Mouse (Mus musculus): ENCODE data around the gene Myrf. TPM values are rescaled to one million over a fixed set of nuclear protein-coding genes. Genes with fewer than 3 reads are reported as not detected.

Gene Myrf
- polyA plus RNA-seq, 1 experiment from 2014 or later: 12.0 TPM

DNA sequence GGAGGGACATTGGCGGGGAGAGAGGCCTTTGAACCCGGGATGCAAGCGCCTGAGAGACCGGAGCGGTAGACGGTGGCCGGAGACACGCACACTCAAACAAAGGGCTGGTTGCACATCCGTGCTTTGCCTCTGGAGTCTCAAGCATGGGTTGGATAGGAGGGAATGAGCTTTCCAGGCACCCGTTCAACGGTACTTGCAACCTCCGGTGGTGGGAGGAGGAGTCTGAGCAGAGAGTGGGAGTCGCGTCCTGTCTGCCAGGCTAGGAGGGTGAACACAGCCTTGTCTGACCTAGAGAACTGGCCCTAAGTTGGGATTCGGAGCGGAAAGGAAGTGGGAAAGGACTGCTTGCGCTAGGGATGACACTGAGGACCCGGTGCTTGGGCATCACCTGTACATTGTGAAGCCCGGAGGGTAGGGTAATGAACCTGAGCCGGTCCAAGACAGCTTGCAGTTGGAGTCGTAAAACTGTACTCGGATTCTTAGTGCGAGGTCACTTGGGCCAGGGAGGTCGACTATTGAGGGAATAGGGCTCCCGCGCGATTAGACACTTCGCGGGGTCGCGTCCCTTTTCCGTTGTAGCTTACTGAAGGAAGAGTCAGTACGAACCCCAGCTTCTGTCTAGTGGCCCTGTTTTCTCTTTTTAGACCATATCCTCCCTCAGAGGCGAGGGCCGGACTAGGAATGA is 57.1 kb downstream of the Myrf start:
- Histone ChIP-seq H3K27ac (peak overlapping the region; percentile 97), H3K36me3 (peaks cover 31% of the 10 kb centered on the region), H3K4me2 (replicated peaks) (peak overlapping the region; percentile 61), H3K9ac (peak overlapping the region; percentile 97), H3K4me1 (replicated peaks) (peaks cover 25% of the 10 kb centered on the region), H3K4me3 (replicated peaks) (peak overlapping the region; percentile 92), H3K9me3 (no peaks in the 10 kb centered on the region), H3K27me3 (replicated peaks) (no peaks in the 10 kb centered on the region)
- ATAC-seq: peak; percentile 65
- 1% methylated on average over 35 of the region's 35 CpGs for WGBS

DNA sequence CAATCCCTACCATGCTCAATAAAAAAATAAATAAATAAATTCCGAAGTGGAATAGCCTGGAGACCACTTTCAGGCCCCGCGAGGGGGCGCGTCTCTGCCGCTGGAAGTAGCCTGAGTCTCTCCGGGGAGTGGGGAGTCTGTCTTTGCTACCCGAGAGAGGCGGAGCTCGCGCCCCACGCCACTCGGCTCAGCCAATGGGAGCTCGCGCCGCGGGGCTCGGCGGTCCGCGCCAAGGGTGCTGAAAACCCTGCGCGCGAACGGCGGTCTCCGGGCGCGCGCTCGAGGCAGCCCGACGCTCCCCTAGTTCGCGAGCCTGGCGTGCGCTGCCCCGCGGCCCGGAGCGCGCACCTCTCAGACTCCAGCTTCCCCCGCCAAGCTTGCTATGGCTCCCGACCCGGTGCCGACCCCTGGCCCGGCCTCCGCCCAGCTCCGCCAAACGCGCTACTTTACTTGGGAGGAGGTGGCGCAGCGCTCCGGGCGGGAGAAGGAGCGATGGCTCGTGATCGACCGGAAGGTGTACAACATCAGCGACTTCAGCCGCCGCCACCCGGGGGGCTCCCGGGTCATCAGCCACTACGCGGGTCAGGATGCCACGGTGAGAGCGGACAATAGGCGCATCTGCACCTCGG is 57.8 kb downstream of the Myrf start, which contains the start of gene Fads1:
Fads1 (plus strand) TSS at position 219 of the 629 bp plus-strand sequence.
- peaks cover 24% of the 10 kb centered on the region for H3K4me1 ChIP-seq (replicated peaks)
- peak within 1 kb of the TSS; percentile 61 for H3K4me2 ChIP-seq (replicated peaks)
- peak within 1 kb of the TSS; percentile 97 for H3K9ac ChIP-seq
- no peaks in the 10 kb centered on the region for H3K27me3 ChIP-seq (replicated peaks)
- peak within 1 kb of the TSS; percentile 97 for H3K27ac ChIP-seq
- peaks cover 24% of the 10 kb centered on the region for H3K36me3 ChIP-seq
- peak within 1 kb of the TSS; percentile 92 for H3K4me3 ChIP-seq (replicated peaks)
- peak; percentile 97 for ATAC-seq
- WGBS: under 1% methylated on average over 70 of the region's 70 CpGs
- no peaks in the 10 kb centered on the region for H3K9me3 ChIP-seq

DNA sequence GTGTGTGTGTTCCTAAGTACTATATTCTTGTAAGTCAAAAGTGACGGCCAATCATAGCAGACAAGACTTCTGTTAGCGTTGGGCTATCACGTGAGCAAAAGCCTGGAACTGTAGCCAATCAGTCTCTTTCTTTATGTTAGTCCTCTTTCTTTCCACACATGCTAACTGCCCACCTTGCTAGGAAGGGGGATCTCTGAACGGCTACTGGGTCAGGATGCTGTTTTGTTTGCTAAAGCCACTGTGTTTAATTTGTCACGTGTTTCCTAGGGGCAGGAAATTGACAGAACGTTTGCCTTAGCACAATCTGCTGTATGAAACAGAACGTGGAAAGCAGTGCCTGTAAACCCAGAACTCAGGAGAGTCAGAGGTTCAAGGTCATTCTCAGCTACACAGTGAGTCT is 58.4 kb downstream of the Myrf start:
- Histone ChIP-seq H3K27me3 (replicated peaks) (no peaks in the 10 kb centered on the region), H3K4me2 (replicated peaks) (peak overlapping the region; percentile 61), H3K27ac (0 out of 2 replicates have a peak overlapping the region, but pooled peaks have one; percentile 60), H3K4me3 (replicated peaks) (peak overlapping the region; percentile 92), H3K4me1 (replicated peaks) (peaks cover 24% of the 10 kb centered on the region), H3K9ac (peak overlapping the region; percentile 34; the same call in 1 of the 2 replicates), H3K36me3 (peaks cover 18% of the 10 kb centered on the region), H3K9me3 (no peaks in the 10 kb centered on the region)
- 29% methylated on average over 7 of the region's 7 CpGs for WGBS
- ATAC-seq: no peak

DNA sequence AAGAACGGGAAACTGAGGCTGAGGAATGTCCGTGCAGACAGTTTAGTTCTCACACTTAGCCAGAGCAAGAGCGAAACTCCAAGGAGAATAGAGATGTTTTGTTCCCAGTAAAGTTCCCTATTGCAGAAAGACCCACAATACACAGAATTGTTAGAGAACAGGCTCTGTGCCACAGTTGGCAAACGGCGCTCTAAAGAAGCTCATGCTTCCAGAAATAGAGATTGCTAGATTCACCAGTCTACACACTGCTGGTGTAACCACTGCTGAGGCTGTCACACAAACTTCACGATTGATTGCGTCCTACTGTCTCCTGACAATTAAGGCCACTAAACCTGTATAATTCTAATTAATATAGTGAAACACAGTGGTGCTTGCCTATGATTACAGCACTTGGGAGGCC is 59.3 kb downstream of the Myrf start:
- WGBS: 90% methylated on average over 7 of the region's 7 CpGs
- Histone ChIP-seq H3K4me2 (replicated peaks) (no peak overlapping the region), H3K36me3 (peaks cover 8% of the 10 kb centered on the region), H3K9ac (no peak overlapping the region), H3K27me3 (replicated peaks) (no peaks in the 10 kb centered on the region), H3K4me3 (replicated peaks) (no peak overlapping the region), H3K4me1 (replicated peaks) (peaks cover 19% of the 10 kb centered on the region), H3K9me3 (no peaks in the 10 kb centered on the region), H3K27ac (no peak overlapping the region)
- ATAC-seq: no peak

DNA sequence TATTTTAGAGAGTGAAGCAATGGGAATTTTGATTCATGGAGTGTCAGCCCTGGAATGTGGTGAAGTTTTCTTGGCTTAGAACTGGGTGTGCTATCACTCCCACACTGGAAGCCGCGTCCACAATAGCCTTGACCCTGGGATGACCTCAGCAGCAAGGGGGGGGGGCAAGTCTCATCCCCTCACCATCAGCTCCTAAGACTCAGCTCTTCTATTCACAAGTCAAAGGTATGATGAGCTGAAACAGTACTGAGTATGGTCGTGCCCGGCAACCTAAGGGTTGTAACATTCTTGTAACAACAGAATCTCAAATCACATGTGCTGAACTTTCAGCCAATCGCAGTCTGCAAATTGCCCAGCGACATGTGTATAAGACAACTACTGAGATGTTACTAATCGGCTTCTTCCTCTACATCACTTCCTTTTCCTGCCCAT is 63.6 kb downstream of the Myrf start:
- ATAC-seq: no peak; the same call in 1 of the 2 replicates
- Histone ChIP-seq H3K9me3 (no peaks in the 10 kb centered on the region), H3K9ac (no peak overlapping the region), H3K36me3 (no peaks in the 10 kb centered on the region), H3K27me3 (replicated peaks) (no peaks in the 10 kb centered on the region; the same call in 1 of the 2 replicates), H3K4me2 (replicated peaks) (no peak overlapping the region), H3K27ac (no peak overlapping the region), H3K4me3 (replicated peaks) (no peak overlapping the region), H3K4me1 (replicated peaks) (0 out of 2 replicates have a peak, but pooled peaks cover 4% of the 10 kb centered on the region)
- 50% methylated on average over 7 of the region's 7 CpGs for WGBS

DNA sequence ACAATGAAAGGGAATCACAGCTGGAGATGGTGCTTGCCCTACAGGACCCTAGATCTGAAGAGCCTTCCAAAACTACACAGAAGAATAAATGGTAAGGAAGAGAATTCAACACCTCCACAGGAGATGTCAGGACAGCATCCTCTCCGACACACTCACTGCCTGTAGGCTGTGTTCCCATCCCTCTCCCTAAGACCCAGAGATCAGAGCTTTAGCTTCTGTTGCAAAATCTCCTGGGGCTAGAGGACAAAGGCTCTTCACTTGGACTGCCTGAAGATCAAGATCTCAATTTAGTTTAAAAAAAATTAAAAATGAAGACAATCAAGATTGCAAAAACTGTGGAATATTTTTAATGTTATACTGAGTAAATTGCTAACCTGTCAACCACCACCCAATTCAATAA is 64.1 kb downstream of the Myrf start:
- H3K9me3 ChIP-seq: no peaks in the 10 kb centered on the region
- H3K9ac ChIP-seq: no peak overlapping the region
- H3K4me3 ChIP-seq (replicated peaks): no peak overlapping the region
- H3K4me1 ChIP-seq (replicated peaks): 0 out of 2 replicates have a peak, but pooled peaks cover 4% of the 10 kb centered on the region
- no peak overlapping the region for H3K27ac ChIP-seq
- no peaks in the 10 kb centered on the region for H3K36me3 ChIP-seq
- ATAC-seq: no peak
- H3K27me3 ChIP-seq (replicated peaks): no peaks in the 10 kb centered on the region; the same call in 1 of the 2 replicates
- 83% methylated on average over 1 of the region's 1 CpGs for WGBS
- no peak overlapping the region for H3K4me2 ChIP-seq (replicated peaks)

DNA sequence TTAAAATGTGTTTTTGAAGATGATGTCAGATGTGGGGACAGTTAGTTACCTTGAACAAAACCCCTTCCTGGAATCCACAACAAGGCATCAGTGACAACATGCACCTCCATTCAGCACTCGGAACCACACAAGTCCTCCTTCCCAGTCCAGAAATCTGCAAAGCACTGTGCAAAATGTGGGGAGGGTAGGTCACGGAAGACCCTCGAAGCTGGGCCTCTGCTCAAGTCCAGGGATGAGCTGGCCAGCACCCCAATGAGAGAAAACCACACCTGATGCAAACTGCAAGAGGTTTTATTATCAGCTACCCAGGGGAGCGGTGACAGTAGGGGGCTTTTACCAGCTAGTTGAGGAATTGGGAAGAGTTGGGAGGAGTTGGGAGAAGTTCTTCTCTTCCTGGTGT is 65.6 kb downstream of the Myrf start:
- no peak overlapping the region for H3K4me3 ChIP-seq (replicated peaks)
- H3K27me3 ChIP-seq (replicated peaks): no peaks in the 10 kb centered on the region; the same call in 1 of the 2 replicates
- H3K4me2 ChIP-seq (replicated peaks): no peak overlapping the region
- H3K27ac ChIP-seq: no peak overlapping the region
- H3K9ac ChIP-seq: no peak overlapping the region
- ATAC-seq: no peak
- no peaks in the 10 kb centered on the region for H3K9me3 ChIP-seq
- no peaks in the 10 kb centered on the region for H3K36me3 ChIP-seq
- WGBS: 78% methylated on average over 4 of the region's 4 CpGs
- 0 out of 2 replicates have a peak, but pooled peaks cover 4% of the 10 kb centered on the region for H3K4me1 ChIP-seq (replicated peaks)

DNA sequence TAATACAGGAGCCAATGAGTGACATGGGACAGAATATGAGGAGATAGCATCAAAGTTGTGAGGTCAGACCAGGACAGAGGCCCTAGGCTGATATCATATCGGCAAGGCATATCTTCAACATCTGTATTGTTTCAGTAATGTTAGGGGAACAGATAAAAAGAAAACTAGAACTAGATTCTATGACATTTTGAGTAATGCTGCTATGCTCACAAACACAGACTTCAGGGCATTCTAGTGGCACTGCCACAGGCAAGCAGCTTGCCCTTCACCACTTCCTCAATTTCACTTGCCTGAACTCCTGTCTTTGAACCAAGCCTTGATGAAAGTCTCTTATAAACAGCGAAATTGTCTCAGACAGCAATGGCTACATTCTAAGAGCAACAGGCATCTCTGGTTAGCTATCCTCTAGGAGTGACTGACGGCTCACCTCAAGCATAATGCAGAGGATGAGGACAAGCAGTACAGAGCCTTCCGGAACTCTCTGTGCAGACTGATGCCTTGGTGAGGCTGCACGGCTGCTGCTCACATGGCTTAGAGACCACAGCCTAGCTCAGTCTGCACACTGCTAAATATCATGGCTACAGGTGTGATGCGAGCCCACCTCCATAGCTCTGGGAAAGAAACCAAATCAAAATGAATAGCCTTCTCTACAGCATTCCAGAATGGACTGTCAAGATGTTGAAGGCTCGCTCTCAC is 66.6 kb downstream of the Myrf start:
- no peak overlapping the region for H3K27ac ChIP-seq
- H3K9ac ChIP-seq: no peak overlapping the region
- ATAC-seq: no peak
- H3K9me3 ChIP-seq: no peaks in the 10 kb centered on the region
- 87% methylated on average over 7 of the region's 7 CpGs for WGBS
- 0 out of 2 replicates have a peak, but pooled peaks cover 4% of the 10 kb centered on the region for H3K4me1 ChIP-seq (replicated peaks)
- H3K4me2 ChIP-seq (replicated peaks): no peak overlapping the region
- H3K4me3 ChIP-seq (replicated peaks): no peak overlapping the region
- no peaks in the 10 kb centered on the region for H3K36me3 ChIP-seq
- H3K27me3 ChIP-seq (replicated peaks): no peaks in the 10 kb centered on the region; the same call in 1 of the 2 replicates

DNA sequence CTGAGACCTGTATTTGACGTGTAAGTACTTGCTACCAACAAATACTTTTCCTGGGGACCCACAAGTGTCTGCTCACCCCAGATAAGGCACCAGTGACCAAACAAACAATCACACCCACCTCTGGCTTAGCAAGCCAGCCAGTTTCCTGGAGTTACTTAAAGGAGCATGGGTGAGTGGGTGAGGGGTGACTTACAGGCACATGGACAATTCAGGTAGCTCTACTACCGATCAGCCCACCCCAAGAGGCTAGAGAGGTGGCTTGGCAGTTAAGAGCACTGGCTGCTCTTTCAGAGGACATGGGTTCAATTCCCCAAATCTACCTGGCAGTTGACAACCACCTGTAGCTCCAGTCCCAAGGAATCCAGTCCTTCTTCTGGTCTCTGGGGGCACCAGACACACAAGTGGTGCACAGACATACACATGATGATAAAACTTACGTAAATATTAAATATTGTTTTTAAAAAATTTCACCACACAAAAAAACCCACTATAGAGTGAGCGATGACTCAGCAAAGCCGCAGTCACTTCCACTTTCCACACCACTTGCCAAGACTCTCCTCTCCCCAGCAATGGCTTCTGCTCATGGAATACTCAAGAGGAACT is 67.3 kb downstream of the Myrf start:
- ATAC-seq: peak; percentile 68
- no peak overlapping the region for H3K27ac ChIP-seq

DNA sequence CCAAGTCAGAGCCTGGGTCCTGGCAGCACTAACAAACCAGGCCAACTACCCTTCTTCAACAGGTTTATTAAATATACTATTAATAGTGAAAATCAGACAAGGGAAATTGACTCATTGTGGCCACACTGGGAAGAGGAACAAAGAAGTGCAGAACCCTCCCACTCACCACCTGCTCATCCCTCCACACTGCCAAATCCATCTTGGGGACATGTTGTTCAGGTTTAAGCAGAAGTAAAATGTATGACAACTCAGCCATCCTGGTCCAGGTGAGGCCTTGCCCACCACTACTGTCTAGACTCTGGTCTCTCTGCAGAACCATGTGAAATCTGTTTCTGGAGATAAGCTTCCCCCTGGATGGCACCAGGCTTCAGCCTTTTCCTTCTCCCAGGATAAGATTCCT is 68.7 kb downstream of the Myrf start:
- no peak for ATAC-seq
- Histone ChIP-seq H3K9ac (no peak overlapping the region), H3K27ac (no peak overlapping the region)

More for the DNA sequence above, 67.3 kb downstream of the Myrf start:
- H3K9ac ChIP-seq: no peak overlapping the region
- H3K9me3 ChIP-seq: no peaks in the 10 kb centered on the region
- no peak overlapping the region for H3K4me2 ChIP-seq (replicated peaks)
- no peak overlapping the region for H3K4me3 ChIP-seq (replicated peaks)
- no peaks in the 10 kb centered on the region for H3K36me3 ChIP-seq
- H3K27me3 ChIP-seq (replicated peaks): no peaks in the 10 kb centered on the region; the same call in 1 of the 2 replicates
- 75% methylated on average over 5 of the region's 5 CpGs for WGBS
- 0 out of 2 replicates have a peak, but pooled peaks cover 4% of the 10 kb centered on the region for H3K4me1 ChIP-seq (replicated peaks)

DNA sequence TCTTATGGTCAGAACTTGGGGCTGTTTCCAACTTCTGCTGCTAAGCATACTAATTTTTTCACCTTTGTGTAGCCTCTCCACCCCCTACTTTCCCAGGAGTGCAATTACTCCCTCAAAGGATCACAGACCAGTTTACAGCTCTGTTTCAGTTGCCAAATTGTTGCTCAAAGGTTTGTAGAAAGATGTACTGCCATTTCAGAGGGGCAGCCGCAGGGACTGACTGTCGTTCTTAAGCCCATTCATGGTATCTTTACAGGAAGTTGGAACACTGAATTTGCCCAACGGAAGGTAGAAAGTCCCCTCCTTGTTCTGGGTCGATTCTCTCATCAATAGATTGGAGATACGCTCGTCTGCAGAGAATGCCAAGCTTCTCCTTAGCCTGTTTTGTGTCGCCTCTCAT is 69.2 kb downstream of the Myrf start:
- Histone ChIP-seq H3K27me3 (replicated peaks) (no peaks in the 10 kb centered on the region; the same call in 1 of the 2 replicates), H3K9me3 (no peaks in the 10 kb centered on the region), H3K4me3 (replicated peaks) (no peak overlapping the region), H3K27ac (no peak overlapping the region), H3K4me2 (replicated peaks) (no peak overlapping the region), H3K36me3 (no peaks in the 10 kb centered on the region), H3K9ac (no peak overlapping the region), H3K4me1 (replicated peaks) (0 out of 2 replicates have a peak, but pooled peaks cover 4% of the 10 kb centered on the region)
- 76% methylated on average over 7 of the region's 7 CpGs for WGBS
- no peak for ATAC-seq

More for the DNA sequence above, 68.7 kb downstream of the Myrf start:
- Histone ChIP-seq H3K9me3 (no peaks in the 10 kb centered on the region), H3K36me3 (no peaks in the 10 kb centered on the region), H3K4me3 (replicated peaks) (no peak overlapping the region), H3K4me2 (replicated peaks) (no peak overlapping the region), H3K4me1 (replicated peaks) (0 out of 2 replicates have a peak, but pooled peaks cover 4% of the 10 kb centered on the region), H3K27me3 (replicated peaks) (no peaks in the 10 kb centered on the region; the same call in 1 of the 2 replicates)

DNA sequence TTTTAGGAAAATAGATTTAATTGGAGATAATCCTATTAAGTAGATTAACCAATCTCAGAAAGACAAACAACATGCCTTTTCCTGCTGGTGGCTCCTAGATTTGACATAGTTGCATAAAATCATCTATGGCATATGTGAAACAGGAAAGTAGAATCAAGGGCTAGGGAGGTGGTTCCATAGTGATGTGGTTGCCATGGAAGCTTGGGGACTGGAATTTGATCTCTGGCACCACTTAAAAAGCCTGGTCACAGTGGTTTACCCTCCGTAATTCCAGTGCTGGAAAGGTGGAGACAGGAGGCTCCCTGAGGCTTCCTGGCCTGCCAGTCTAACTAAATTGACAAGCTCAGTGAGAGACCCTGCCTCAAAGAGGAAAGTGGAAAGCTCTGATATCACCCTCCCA is 70.1 kb downstream of the Myrf start:
- no peaks in the 10 kb centered on the region for H3K9me3 ChIP-seq
- no peak overlapping the region for H3K9ac ChIP-seq
- no peak for ATAC-seq
- H3K4me2 ChIP-seq (replicated peaks): no peak overlapping the region
- H3K36me3 ChIP-seq: no peaks in the 10 kb centered on the region
- 0 out of 2 replicates have a peak, but pooled peaks cover 4% of the 10 kb centered on the region for H3K4me1 ChIP-seq (replicated peaks)
- no peaks in the 10 kb centered on the region for H3K27me3 ChIP-seq (replicated peaks)
- 40% methylated on average over 1 of the region's 1 CpGs for WGBS
- no peak overlapping the region for H3K27ac ChIP-seq
- no peak overlapping the region for H3K4me3 ChIP-seq (replicated peaks)

All from intestine, embryonic 15.5 days (tissue).